Mouse (Mus musculus) limb, embryonic 15.5 days (tissue): ENCODE results near the gene Gpr62. TPM values are rescaled to one million over a fixed set of nuclear protein-coding genes. Genes with fewer than 3 reads are reported as not detected.
A peak's percentile ranks its signal among the peaks of the same experiment; 100 is the strongest.

Experiments
- ATAC-seq: fragments of 200-750 bp; cut with Nextera tagmentation; 2 replicates; pipeline ENCODE4 v1.8.0; 2017; ENCODE audit warnings: low read depth, moderate TSS enrichment; ENCODE audit not compliant: insufficient number of reproducible peaks, low FRiP score, low TSS enrichment
- H3K27ac ChIP-seq: fragments of 300-500 bp; sonication (generic); 2 replicates; pipeline ENCODE4 v1.5.1; 2015; ENCODE audit warnings: moderate library complexity, mild to moderate bottlenecking, inconsistent platforms
- H3K27me3 ChIP-seq: fragments of 300-500 bp; sonication (generic); 2 replicates; pipeline ENCODE4 v1.6.1; 2015; ENCODE audit warnings: inconsistent platforms
- H3K36me3 ChIP-seq: fragments of 300-500 bp; sonication (generic); 2 replicates; pipeline ENCODE4 v1.6.1; 2015; ENCODE audit warnings: inconsistent platforms
- H3K4me1 ChIP-seq: fragments of 300-500 bp; sonication (generic); 2 replicates; pipeline ENCODE4 v1.6.1; 2015; ENCODE audit warnings: inconsistent platforms
- H3K4me2 ChIP-seq: fragments of 300-500 bp; sonication (generic); 2 replicates; pipeline ENCODE4 v1.6.1; 2015; ENCODE audit warnings: mild to moderate bottlenecking, inconsistent platforms
- H3K4me3 ChIP-seq: fragments of 300-500 bp; sonication (generic); 2 replicates; pipeline ENCODE4 v1.5.1; 2015; ENCODE audit warnings: mild to moderate bottlenecking, inconsistent platforms
- H3K9ac ChIP-seq: fragments of 300-500 bp; sonication (generic); 2 replicates; pipeline ENCODE4 v1.6.1; 2015; ENCODE audit warnings: inconsistent platforms
- H3K9me3 ChIP-seq: fragments of 300-500 bp; sonication (generic); 2 replicates; pipeline ENCODE4 v1.6.1; 2016; ENCODE audit warnings: inconsistent platforms
- WGBS: fragments of 180-500 bp; shearing (Covaris S2); methylation state at CpG from one replicate; pipeline ENCODE4 v1.1.7; 2015; 5-methylcytosine and 5-hydroxymethylcytosine counted together
- polyA plus RNA-seq: library from polyadenylated mRNA; unstranded; fragments of >200 nt; fragmentation: Nextera tagmentation; extraction: Ambion mirVana; gene quantifications from 2 replicates; pipeline ENCODE4 v1.2.1, GENCODE M21; 2015

Gene Gpr62
- polyA plus RNA-seq, 1 experiment from 2014 or later: 0.55 TPM

GRCm38 (mm10) chr9:106454071-106454761 is 11.5 kb downstream of the Gpr62 start:
- Histone ChIP-seq H3K9me3 (no peaks in the 10 kb centered on the region), H3K4me2 (peak overlapping the region; percentile 94), H3K4me1 (peaks cover 85% of the 10 kb centered on the region), H3K27ac (peak overlapping the region; percentile 89), H3K36me3 (0 out of 2 replicates have a peak, but pooled peaks cover 3% of the 10 kb centered on the region), H3K27me3 (no peaks in the 10 kb centered on the region), H3K4me3 (peak overlapping the region; percentile 72), H3K9ac (peak overlapping the region; percentile 67)
- ATAC-seq: peak; percentile 9; the same call in 1 of the 2 replicates
- under 1% methylated on average over 20 of the region's 20 CpGs for WGBS

GRCm38 (mm10) chr9:106453271-106454070 is 12.3 kb downstream of the Gpr62 start, which contains the start of gene Pcbp4:
Gene Pcbp4, plus strand, starts transcription at chr9:106453291.
- H3K4me3 ChIP-seq: peak within 1 kb of the TSS; percentile 72
- peak; percentile 69 for ATAC-seq
- WGBS: 1% methylated on average over 30 of the region's 74 CpGs

GRCm38 (mm10) chr9:106452821-106453220 is 12.9 kb downstream of the Gpr62 start:
- Histone ChIP-seq H3K4me2 (peak overlapping the region; percentile 94), H3K27ac (peak overlapping the region; percentile 89; the same call in 1 of the 2 replicates), H3K36me3 (0 out of 2 replicates have a peak, but pooled peaks cover 2% of the 10 kb centered on the region), H3K27me3 (no peaks in the 10 kb centered on the region), H3K9ac (no peak overlapping the region), H3K4me1 (peaks cover 90% of the 10 kb centered on the region), H3K9me3 (no peaks in the 10 kb centered on the region), H3K4me3 (peak overlapping the region; percentile 72)
- WGBS: 4% methylated on average over 7 of the region's 7 CpGs
- no peak for ATAC-seq

More at GRCm38 (mm10) chr9:106453271-106454070, 12.3 kb downstream of the Gpr62 start, which contains the start of gene Pcbp4:
- Histone ChIP-seq H3K9ac (peak within 1 kb of the TSS; percentile 67), H3K9me3 (no peaks in the 10 kb centered on the region), H3K4me1 (peaks cover 89% of the 10 kb centered on the region), H3K36me3 (0 out of 2 replicates have a peak, but pooled peaks cover 2% of the 10 kb centered on the region), H3K27ac (peak within 1 kb of the TSS; percentile 89), H3K27me3 (no peaks in the 10 kb centered on the region), H3K4me2 (peak within 1 kb of the TSS; percentile 94)

- H3K27ac ChIP-seq: no peak overlapping the region
- peaks cover 90% of the 10 kb centered on the region for H3K4me1 ChIP-seq
- WGBS: 34% methylated on average over 6 of the region's 6 CpGs
- no peak overlapping the region for H3K9ac ChIP-seq
- H3K4me3 ChIP-seq: 0 out of 2 replicates have a peak overlapping the region, but pooled peaks have one; percentile 72
- H3K9me3 ChIP-seq: no peaks in the 10 kb centered on the region
- no peaks in the 10 kb centered on the region for H3K27me3 ChIP-seq
- 0 out of 2 replicates have a peak, but pooled peaks cover 2% of the 10 kb centered on the region for H3K36me3 ChIP-seq
- no peak for ATAC-seq
- H3K4me2 ChIP-seq: peak overlapping the region; percentile 94; the same call in 1 of the 2 replicates
Measured at GRCm38 (mm10) chr9:106452351-106452750, 13.4 kb downstream of the Gpr62 start.

- no peaks in the 10 kb centered on the region for H3K36me3 ChIP-seq
- H3K27me3 ChIP-seq: no peaks in the 10 kb centered on the region
- H3K4me1 ChIP-seq: peaks cover 89% of the 10 kb centered on the region
- no peak overlapping the region for H3K4me2 ChIP-seq
- 48% methylated on average over 2 of the region's 2 CpGs for WGBS
- H3K27ac ChIP-seq: no peak overlapping the region
- no peaks in the 10 kb centered on the region for H3K9me3 ChIP-seq
- H3K9ac ChIP-seq: no peak overlapping the region
- no peak for ATAC-seq
- H3K4me3 ChIP-seq: no peak overlapping the region
Measured at GRCm38 (mm10) chr9:106451899-106452298, 13.8 kb downstream of the Gpr62 start.

GRCm38 (mm10) chr9:106451298-106451697 is 14.4 kb downstream of the Gpr62 start:
- no peaks in the 10 kb centered on the region for H3K36me3 ChIP-seq
- no peak overlapping the region; the same call in 1 of the 2 replicates for H3K4me2 ChIP-seq
- no peak overlapping the region for H3K9ac ChIP-seq
- H3K27ac ChIP-seq: no peak overlapping the region
- ATAC-seq: no peak
- H3K4me3 ChIP-seq: no peak overlapping the region
- H3K9me3 ChIP-seq: no peaks in the 10 kb centered on the region
- 73% methylated on average over 11 of the region's 11 CpGs for WGBS
- no peaks in the 10 kb centered on the region for H3K27me3 ChIP-seq
- peaks cover 89% of the 10 kb centered on the region for H3K4me1 ChIP-seq

GRCm38 (mm10) chr9:106450661-106451060 is 15.1 kb downstream of the Gpr62 start:
- no peak overlapping the region for H3K9ac ChIP-seq
- no peak for ATAC-seq
- peaks cover 89% of the 10 kb centered on the region for H3K4me1 ChIP-seq
- 7% methylated on average over 9 of the region's 9 CpGs for WGBS
- peak overlapping the region; percentile 19; the same call in 1 of the 2 replicates for H3K27ac ChIP-seq
- H3K4me3 ChIP-seq: no peak overlapping the region
- H3K36me3 ChIP-seq: no peaks in the 10 kb centered on the region
- no peaks in the 10 kb centered on the region for H3K9me3 ChIP-seq
- H3K27me3 ChIP-seq: no peaks in the 10 kb centered on the region
- H3K4me2 ChIP-seq: peak overlapping the region; percentile 17

- WGBS: 83% methylated on average over 8 of the region's 8 CpGs
- H3K4me1 ChIP-seq: peaks cover 85% of the 10 kb centered on the region
Measured at GRCm38 (mm10) chr9:106449947-106450346, 15.8 kb downstream of the Gpr62 start.

GRCm38 (mm10) chr9:106448498-106449031 is 17.2 kb downstream of the Gpr62 start:
- peak; percentile 53; the same call in 1 of the 2 replicates for ATAC-seq
- peak overlapping the region; percentile 64 for H3K4me3 ChIP-seq
- WGBS: under 1% methylated on average over 23 of the region's 23 CpGs

More at GRCm38 (mm10) chr9:106449947-106450346, 15.8 kb downstream of the Gpr62 start:
- Histone ChIP-seq H3K27ac (peak overlapping the region; percentile 19; the same call in 1 of the 2 replicates), H3K4me3 (no peak overlapping the region), H3K9ac (no peak overlapping the region), H3K9me3 (no peaks in the 10 kb centered on the region), H3K4me2 (peak overlapping the region; percentile 7; the same call in 1 of the 2 replicates), H3K36me3 (peaks cover 3% of the 10 kb centered on the region; the same call in 1 of the 2 replicates), H3K27me3 (no peaks in the 10 kb centered on the region)
- ATAC-seq: no peak

GRCm38 (mm10) chr9:106447951-106448350 is 17.8 kb downstream of the Gpr62 start:
- peaks cover 72% of the 10 kb centered on the region for H3K4me1 ChIP-seq
- H3K27ac ChIP-seq: peak overlapping the region; percentile 77
- no peak for ATAC-seq
- peak overlapping the region; percentile 83 for H3K4me2 ChIP-seq
- H3K27me3 ChIP-seq: no peaks in the 10 kb centered on the region
- WGBS: 38% methylated on average over 9 of the region's 9 CpGs
- H3K9me3 ChIP-seq: no peaks in the 10 kb centered on the region
- H3K4me3 ChIP-seq: peak overlapping the region; percentile 64
- peaks cover 3% of the 10 kb centered on the region for H3K36me3 ChIP-seq
- no peak overlapping the region for H3K9ac ChIP-seq

More at GRCm38 (mm10) chr9:106448498-106449031, 17.2 kb downstream of the Gpr62 start:
- H3K9ac ChIP-seq: peak overlapping the region; percentile 51
- H3K4me1 ChIP-seq: peaks cover 77% of the 10 kb centered on the region
- H3K27me3 ChIP-seq: no peaks in the 10 kb centered on the region
- peak overlapping the region; percentile 83 for H3K4me2 ChIP-seq
- no peaks in the 10 kb centered on the region for H3K9me3 ChIP-seq
- H3K27ac ChIP-seq: peak overlapping the region; percentile 77
- H3K36me3 ChIP-seq: peaks cover 3% of the 10 kb centered on the region

GRCm38 (mm10) chr9:106447348-106447747 is 18.4 kb downstream of the Gpr62 start, which contains the start of the genes Abhd14b and Abhd14a:
Gene Abhd14b, plus strand, starts transcription at chr9:106447459.
Gene Abhd14a, minus strand, starts transcription at chr9:106447678.
- Histone ChIP-seq H3K4me2 (peak within 1 kb of the TSS; percentile 83), H3K27me3 (no peaks in the 10 kb centered on the region), H3K36me3 (peaks cover 3% of the 10 kb centered on the region), H3K4me3 (peak within 1 kb of the TSS; percentile 64), H3K9me3 (no peaks in the 10 kb centered on the region), H3K4me1 (peaks cover 66% of the 10 kb centered on the region), H3K27ac (peak within 1 kb of the TSS; percentile 77), H3K9ac (peak within 1 kb of the TSS; percentile 63)
- ATAC-seq: peak; percentile 84
- WGBS: under 1% methylated on average over 24 of the region's 24 CpGs
